Mouse (Mus musculus): ENCODE results near the gene Gm3002.
"Not testable (repeated sequence)": the region's sequence is repeated elsewhere in the genome, so short reads cannot be mapped to it uniquely, and the experiment has no call there.

Gm3002 gene

GRCm38 (mm10) chr14:3809774-3810173 lies at the start of gene Gm3002:
Gm3002 (plus strand) TSS chr14:3810074.
- DNase-seq (ENCODE audit: low read depth, low spot score): not testable (repeated sequence)

GRCm38 (mm10) chr14:3845945-3846344 lies 36.1 kb downstream of the Gm3002 start, which contains the start of gene Gm3033:
Gm3033 (plus strand) TSS chr14:3846245.
- not testable (repeated sequence) for DNase-seq (ENCODE audit: low read depth, low spot score)

GRCm38 (mm10) chr14:3883872-3884271 lies 74.0 kb downstream of the Gm3002 start, which contains the start of gene Gm2916:
Gm2916 (plus strand) TSS chr14:3884172.
- not testable (repeated sequence) for DNase-seq (ENCODE audit: low read depth, low spot score)

- DNase-seq (ENCODE audit: low read depth, low spot score): not testable (repeated sequence)
Measured at GRCm38 (mm10) chr14:3931456-3931855, 121.6 kb downstream of the Gm3002 start, which contains the start of gene Gm3029. Gm3029 (plus strand) TSS chr14:3931756.

GRCm38 (mm10) chr14:3963247-3963646 lies 153.4 kb downstream of the Gm3002 start, which contains the start of gene Gm3095:
Gm3095 (plus strand) TSS chr14:3963547.
- DNase-seq (ENCODE audit: low read depth, low spot score): not testable (repeated sequence)

GRCm38 (mm10) chr14:3998094-3998493 lies 188.2 kb downstream of the Gm3002 start, which contains the start of gene Gm3099:
Gm3099 (plus strand) TSS chr14:3998394.
- not testable (repeated sequence) for DNase-seq (ENCODE audit: low read depth, low spot score)

Measured in telencephalon, adult 2 months (tissue).